Mouse (Mus musculus): ENCODE results near the gene Pdcd2.

DNA sequence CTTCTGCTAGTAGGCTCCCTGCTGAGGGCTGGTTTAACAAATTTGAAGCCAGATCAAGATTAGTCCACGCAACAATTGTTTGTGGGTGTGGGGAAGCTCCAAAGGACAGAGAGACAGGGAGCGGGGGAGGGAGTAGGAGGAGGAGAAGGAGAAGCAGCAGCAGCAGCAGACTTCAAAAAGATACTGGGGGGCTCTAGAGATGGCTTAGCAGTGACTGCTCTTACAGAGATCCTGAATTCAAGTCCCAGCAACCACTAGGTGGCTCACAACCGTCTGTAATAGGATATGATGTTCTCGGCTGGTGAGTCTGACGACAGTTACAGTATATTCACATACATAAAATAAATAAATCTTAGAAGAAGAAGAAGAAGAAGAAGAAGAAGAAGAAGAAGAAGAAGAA lies 3.0 kb upstream of the Pdcd2 start:
- TF ChIP-seq POLR2A (IDR thresholded peaks at IDR 0.05; ENCODE audit: insufficient read depth, low read depth, low read length) (no peak), EP300 (IDR thresholded peaks at IDR 0.05; ENCODE audit: insufficient read depth, low read depth, low read length) (no peak)

All from heart, adult 2 months (tissue).